Mouse (Mus musculus) stomach, embryonic 15.5 days (tissue): ENCODE data around the gene Asb12. TPM values are rescaled to one million over a fixed set of nuclear protein-coding genes. Genes with fewer than 3 reads are reported as not detected.
A peak's percentile ranks its signal among the peaks of the same experiment; 100 is the strongest.

Experiments used
- ATAC-seq: fragments of 200-750 bp; cut with Nextera tagmentation; 2 replicates; pipeline ENCODE4 v1.8.0; 2017; ENCODE audit warnings: low read depth, moderate number of reproducible peaks, moderate TSS enrichment; ENCODE audit not compliant: insufficient read depth, low FRiP score
- H3K27ac ChIP-seq: fragments of 300-500 bp; sonication (generic); 2 replicates; pipeline ENCODE4 v1.5.1; 2015; ENCODE audit warnings: mild to moderate bottlenecking, inconsistent platforms
- H3K27me3 ChIP-seq: fragments of 300-500 bp; sonication (generic); replicated peaks from 2 replicates; pipeline ENCODE4 v1.6.1; 2015; ENCODE audit warnings: inconsistent platforms
- H3K36me3 ChIP-seq: fragments of 300-500 bp; sonication (generic); 2 replicates; pipeline ENCODE4 v1.6.1; 2015; ENCODE audit warnings: inconsistent platforms
- H3K4me1 ChIP-seq: fragments of 300-500 bp; sonication (generic); 2 replicates; pipeline ENCODE4 v1.6.1; 2015; ENCODE audit warnings: inconsistent platforms
- H3K4me2 ChIP-seq: fragments of 300-500 bp; sonication (generic); 2 replicates; pipeline ENCODE4 v1.6.1; 2015; ENCODE audit warnings: mild to moderate bottlenecking, inconsistent platforms
- H3K4me3 ChIP-seq: fragments of 300-500 bp; sonication (generic); replicated peaks from 2 replicates; pipeline ENCODE4 v1.5.1; 2015; ENCODE audit warnings: inconsistent platforms
- H3K9ac ChIP-seq: fragments of 300-500 bp; sonication (generic); 2 replicates; pipeline ENCODE4 v1.6.1; 2015; ENCODE audit warnings: inconsistent platforms
- H3K9me3 ChIP-seq: fragments of 300-500 bp; sonication (generic); 2 replicates; pipeline ENCODE4 v1.6.1; 2016; ENCODE audit warnings: inconsistent platforms
- WGBS: fragments of 180-500 bp; shearing (Covaris S2); methylation state at CpG from one replicate; pipeline ENCODE4 v1.1.7; 2015; 5-methylcytosine and 5-hydroxymethylcytosine counted together
- polyA plus RNA-seq: library from polyadenylated mRNA; unstranded; fragments of >200 nt; fragmentation: Nextera tagmentation; extraction: Ambion mirVana; gene quantifications from 2 replicates; pipeline ENCODE4 v1.2.1, GENCODE M21; 2015

Gene Asb12
- polyA plus RNA-seq, 1 experiment from 2014 or later, result not detected

DNA sequence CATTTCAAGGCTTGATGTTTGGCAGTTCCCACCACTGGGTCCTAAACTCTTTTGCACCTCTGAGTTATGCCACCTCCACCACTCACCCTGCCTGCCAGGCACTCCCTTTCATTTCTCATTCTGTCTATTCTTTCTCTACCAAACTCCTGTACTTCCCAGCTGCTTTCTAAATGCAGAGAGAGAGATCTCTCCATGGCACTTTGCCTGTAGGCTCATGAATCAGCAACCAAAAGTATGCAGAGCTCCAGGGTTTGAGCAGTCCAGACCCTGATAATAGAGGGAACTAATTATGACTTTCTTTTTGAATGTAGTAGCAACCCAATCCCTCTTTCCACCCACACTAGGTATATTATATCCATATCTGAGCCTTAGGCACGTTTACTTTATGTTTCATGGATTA lies 115.5 kb downstream of the Asb12 start:
- H3K27ac ChIP-seq, result no peak overlapping the region
- H3K4me2 ChIP-seq, result peak overlapping the region; percentile 10; the same call in 1 of the 2 replicates
- no peak for ATAC-seq
- WGBS, result 28% methylated on average over 1 of the region's 1 CpGs
- no peaks in the 10 kb centered on the region for H3K27me3 ChIP-seq
- H3K36me3 ChIP-seq, result no peaks in the 10 kb centered on the region
- no peaks in the 10 kb centered on the region for H3K9me3 ChIP-seq
- H3K9ac ChIP-seq, result no peak overlapping the region
- H3K4me1 ChIP-seq, result no peaks in the 10 kb centered on the region
- H3K4me3 ChIP-seq, result no peak overlapping the region

- ATAC-seq, result no peak
- H3K9me3 ChIP-seq, result no peaks in the 10 kb centered on the region
- H3K27me3 ChIP-seq, result no peaks in the 10 kb centered on the region
- no peak overlapping the region for H3K27ac ChIP-seq
- H3K4me1 ChIP-seq, result no peaks in the 10 kb centered on the region
- H3K9ac ChIP-seq, result no peak overlapping the region
- H3K4me2 ChIP-seq, result no peak overlapping the region
- no peaks in the 10 kb centered on the region for H3K36me3 ChIP-seq
- no peak overlapping the region for H3K4me3 ChIP-seq
These were observed 116.5 kb downstream of the Asb12 start for GRCm38 (mm10) chrX:95441290-95441689.

DNA sequence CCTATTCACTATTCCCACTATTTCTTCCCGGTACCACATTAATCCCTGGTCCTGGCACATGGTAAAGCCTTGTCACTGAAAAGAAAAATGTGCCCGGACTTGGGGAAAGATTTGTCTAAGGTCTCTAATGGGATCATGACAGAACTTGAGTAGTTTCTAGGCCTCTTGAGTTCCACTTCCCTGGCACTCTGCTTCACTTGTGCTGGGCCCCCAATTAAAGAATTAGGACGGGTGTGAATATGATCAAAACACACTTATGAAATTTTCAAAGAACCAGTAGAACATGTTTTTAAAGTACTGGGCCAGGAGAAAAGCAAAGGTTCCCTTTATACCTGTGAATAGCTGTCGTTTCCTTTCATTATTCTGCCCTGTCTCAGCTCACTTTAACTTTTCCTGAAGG lies 119.3 kb downstream of the Asb12 start:
- ATAC-seq, result no peak
- no peak overlapping the region for H3K27ac ChIP-seq
- no peaks in the 10 kb centered on the region for H3K4me1 ChIP-seq
- no peaks in the 10 kb centered on the region for H3K9me3 ChIP-seq
- H3K27me3 ChIP-seq, result no peaks in the 10 kb centered on the region
- H3K36me3 ChIP-seq, result no peaks in the 10 kb centered on the region
- 73% methylated on average over 4 of the region's 4 CpGs for WGBS
- H3K4me2 ChIP-seq, result no peak overlapping the region
- no peak overlapping the region for H3K9ac ChIP-seq
- no peak overlapping the region for H3K4me3 ChIP-seq

DNA sequence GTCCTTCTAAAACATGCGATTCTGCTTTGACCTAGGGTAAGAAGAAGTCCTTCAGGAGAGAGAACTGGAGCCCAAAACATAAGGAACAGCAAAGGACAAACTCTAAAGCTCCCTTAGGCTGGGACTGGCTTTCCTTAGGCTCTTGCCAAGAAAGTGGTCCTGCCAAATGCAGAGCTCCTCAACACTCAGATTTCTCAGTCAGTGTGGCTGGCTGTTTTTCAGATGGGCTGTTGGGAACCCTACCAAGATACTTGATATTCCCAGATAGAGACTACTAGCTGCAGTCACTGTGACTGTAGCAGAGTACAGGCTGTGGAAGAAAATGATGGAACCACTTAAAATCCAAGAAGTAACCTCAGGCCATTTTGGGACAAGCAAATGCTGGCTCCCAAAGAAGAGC lies 120.6 kb downstream of the Asb12 start:
- no peak for ATAC-seq
- 77% methylated on average over 1 of the region's 1 CpGs for WGBS
- Histone ChIP-seq H3K9ac (no peak overlapping the region), H3K4me1 (no peaks in the 10 kb centered on the region), H3K9me3 (no peaks in the 10 kb centered on the region), H3K4me2 (no peak overlapping the region), H3K27me3 (no peaks in the 10 kb centered on the region), H3K36me3 (no peaks in the 10 kb centered on the region), H3K27ac (no peak overlapping the region), H3K4me3 (no peak overlapping the region)

Other genes starting within 250 kb of the Asb12 start
- 12.4 and 12.5 TPM in 2 replicates for gene Amer1, start 113.1 kb downstream of the Asb12 start, polyA plus RNA-seq
- not detected in 2 replicates for gene Pfn5, start 117 bp upstream of the Asb12 start, polyA plus RNA-seq
- gene Zc4h2, start 100.5 kb upstream of the Asb12 start, polyA plus RNA-seq, result 14.9 and 15.3 TPM in 2 replicates
- 2.1 and 2.3 TPM in 2 replicates for gene Zc3h12b, start 153.7 kb upstream of the Asb12 start, polyA plus RNA-seq